Mouse (Mus musculus) erythroblast, embryonic 14.5 days (primary cell): ENCODE data around the gene Pde6g.

Source experiments
- GATA1 ChIP-seq: IDR thresholded peaks from 2 replicates; pipeline ENCODE4 v1.6.1; 2012; ENCODE audit warnings: low read length, inconsistent platforms, mixed read lengths
- TAL1 ChIP-seq: IDR thresholded peaks from 3 replicates; pipeline ENCODE4 v1.6.1; 2012; ENCODE audit warnings: low read length, inconsistent platforms, mixed read lengths

DNA sequence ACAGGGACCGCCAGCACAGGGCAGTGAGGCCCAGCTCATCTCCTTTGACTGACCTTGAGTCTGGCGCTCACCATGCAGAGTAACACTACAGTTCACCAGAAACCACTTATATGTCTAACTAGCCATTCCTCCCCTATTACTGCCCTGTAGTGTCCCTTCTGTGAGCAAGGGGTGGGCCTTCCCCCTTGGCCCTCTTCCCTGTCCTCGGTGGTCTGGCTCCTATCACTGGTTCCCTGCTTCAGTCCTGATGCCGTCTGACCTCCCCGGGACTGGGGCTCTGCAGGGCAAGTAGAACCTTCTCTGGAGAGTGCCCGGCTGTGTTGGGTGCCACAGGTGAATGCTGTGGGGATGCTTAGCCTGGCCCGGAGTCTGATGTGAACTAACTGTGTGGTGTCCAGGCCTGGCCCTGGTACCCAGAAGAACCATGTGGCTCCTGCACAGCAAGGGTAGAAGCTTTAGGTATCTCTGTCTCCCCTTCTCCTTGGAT, 30.2 kb upstream of the Pde6g start:
- no peak for TF ChIP-seq GATA1
- TF ChIP-seq TAL1, result no peak
